Mouse (Mus musculus) olfactory bulb, adult 2 months (tissue): ENCODE data around the gene Dapp1.

Source experiments
- CTCF ChIP-seq: fragments of 200-500 bp; IDR thresholded peaks from 2 replicates; pipeline ENCODE4 v1.5.1; 2012; ENCODE audit warnings: low read depth, mild to moderate bottlenecking, low read length, moderate library complexity; ENCODE audit not compliant: insufficient read depth
- POLR2A ChIP-seq: fragments of 200-500 bp; IDR thresholded peaks from 2 replicates; pipeline ENCODE4 v1.6.1; 2012; ENCODE audit warnings: mild to moderate bottlenecking, low read depth, low read length, moderate library complexity; ENCODE audit not compliant: insufficient read depth

- TF ChIP-seq CTCF (no peak), POLR2A (no peak)
Measured at GRCm38 (mm10) chr3:137920594-137920993, 60.8 kb downstream of the Dapp1 start.
